Mouse (Mus musculus) embryonic fibroblast, embryonic 13.5 days (primary cell): ENCODE measurements around the gene Sat1. TPM values are rescaled to one million over a fixed set of nuclear protein-coding genes. Genes with fewer than 3 reads are reported as not detected.

Source experiments
- H3K27ac ChIP-seq: 2 replicates; pipeline ENCODE4 v1.5.1; 2012; ENCODE audit warnings: low read length, control low read depth, inconsistent platforms; ENCODE audit not compliant: insufficient read depth
- H3K4me1 ChIP-seq: 2 replicates; pipeline ENCODE4 v1.6.1; 2011; ENCODE audit warnings: low read length; ENCODE audit not compliant: control insufficient read depth, insufficient read depth
- H3K4me3 ChIP-seq: 2 replicates; pipeline ENCODE4 v1.5.1; 2011; ENCODE audit warnings: mild to moderate bottlenecking, control low read depth, low read length; ENCODE audit not compliant: insufficient read depth
- CTCF ChIP-seq: IDR thresholded peaks from 2 replicates; pipeline ENCODE4 v1.5.1; 2011; ENCODE audit warnings: mild to moderate bottlenecking, control low read depth, low read length, moderate library complexity, borderline replicate concordance; ENCODE audit not compliant: insufficient read depth
- POLR2A ChIP-seq: IDR thresholded peaks from 2 replicates; pipeline ENCODE4 v1.6.1; 2011; ENCODE audit warnings: low read depth, mild to moderate bottlenecking, control low read depth, low read length, moderate library complexity
- polyA plus RNA-seq: library from polyadenylated mRNA; stranded (reverse); fragments of >200 nt; gene quantifications from 2 replicates; pipeline ENCODE4 v1.2.4, GENCODE M21; 2011; ENCODE audit warnings: low read depth; ENCODE audit not compliant: missing spikeins, insufficient read length

The Sat1 gene
- polyA plus RNA-seq, 1 experiment = 113 TPM

- H3K4me3 ChIP-seq = no peak overlapping the region
- no peaks in the 10 kb centered on the region for H3K4me1 ChIP-seq
- no peak for TF ChIP-seq POLR2A
- H3K27ac ChIP-seq = no peak overlapping the region
Observed at GRCm38 (mm10) chrX:155169886-155170285, 46.4 kb downstream of the Sat1 start.

- Histone ChIP-seq H3K27ac (no peak overlapping the region), H3K4me3 (no peak overlapping the region), H3K4me1 (no peaks in the 10 kb centered on the region)
- TF ChIP-seq CTCF (no peak), POLR2A (no peak)
Observed at GRCm38 (mm10) chrX:155167667-155168066, 48.6 kb downstream of the Sat1 start.

GRCm38 (mm10) chrX:155166313-155166712 is 49.9 kb downstream of the Sat1 start:
- Histone ChIP-seq H3K4me1 (no peaks in the 10 kb centered on the region), H3K4me3 (no peak overlapping the region), H3K27ac (no peak overlapping the region)
- TF ChIP-seq CTCF (no peak), POLR2A (no peak)

- Histone ChIP-seq H3K4me3 (no peak overlapping the region), H3K4me1 (no peaks in the 10 kb centered on the region), H3K27ac (no peak overlapping the region)
- TF ChIP-seq CTCF = no peak
- no peak for TF ChIP-seq POLR2A
Observed at GRCm38 (mm10) chrX:155163553-155163952, 52.7 kb downstream of the Sat1 start.

Other genes starting within 250 kb of the Sat1 start
- gene Magea8, start 220.6 kb downstream of the Sat1 start, polyA plus RNA-seq = not detected in 2 replicates
- not detected in 2 replicates for gene Magea5, start 153.3 kb downstream of the Sat1 start, polyA plus RNA-seq
- gene Magea1, start 126.7 kb downstream of the Sat1 start, polyA plus RNA-seq = not detected in 2 replicates
- gene Magea2, start 122.8 kb downstream of the Sat1 start, polyA plus RNA-seq = not detected in 2 replicates
- not detected in 2 replicates for gene Cldn34b2, start 88.0 kb downstream of the Sat1 start, polyA plus RNA-seq
- gene Acot9, start 46.0 kb upstream of the Sat1 start, polyA plus RNA-seq = 75.8 and 90.0 TPM in 2 replicates
- 111 and 142 TPM in 2 replicates for gene Prdx4, start 124.3 kb upstream of the Sat1 start, polyA plus RNA-seq